Mouse (Mus musculus): Measurements from ENCODE around the gene Pih1d1. TPM values are rescaled to one million over a fixed set of nuclear protein-coding genes. Genes with fewer than 3 reads are reported as not detected.

Pih1d1 gene
- polyA plus RNA-seq, 1 experiment from 2014 or later: 98.8 TPM

GRCm38 (mm10) chr7:45138403-45138802 lies 15.7 kb upstream of the Pih1d1 start:
- Histone ChIP-seq H3K4me3 (no peak overlapping the region), H3K4me2 (no peak overlapping the region), H3K9ac (no peak overlapping the region), H3K27me3 (peaks cover 9% of the 10 kb centered on the region; the same call in 1 of the 2 replicates), H3K36me3 (no peaks in the 10 kb centered on the region), H3K27ac (replicated peaks) (no peak overlapping the region), H3K4me1 (replicated peaks) (peaks cover 9% of the 10 kb centered on the region), H3K9me3 (no peaks in the 10 kb centered on the region)
- no peak for ATAC-seq (ENCODE audit: low FRiP score, low read depth)
- WGBS: 68% methylated on average over 1 of the region's 1 CpGs

GRCm38 (mm10) chr7:45139904-45140723 lies 14.0 kb upstream of the Pih1d1 start:
- no peak for ATAC-seq (ENCODE audit: low FRiP score, low read depth)
- H3K36me3 ChIP-seq: 0 out of 2 replicates have a peak, but pooled peaks cover 2% of the 10 kb centered on the region
- H3K4me2 ChIP-seq: no peak overlapping the region
- peaks cover 9% of the 10 kb centered on the region for H3K4me1 ChIP-seq (replicated peaks)
- no peak overlapping the region for H3K4me3 ChIP-seq
- no peak overlapping the region for H3K27ac ChIP-seq (replicated peaks)
- no peaks in the 10 kb centered on the region for H3K9me3 ChIP-seq
- 90% methylated on average over 8 of the region's 8 CpGs for WGBS
- H3K9ac ChIP-seq: no peak overlapping the region
- peaks cover 6% of the 10 kb centered on the region; the same call in 1 of the 2 replicates for H3K27me3 ChIP-seq

GRCm38 (mm10) chr7:45141319-45141718 lies 12.8 kb upstream of the Pih1d1 start:
- no peak for ATAC-seq (ENCODE audit: low FRiP score, low read depth)
- WGBS: 79% methylated on average over 3 of the region's 3 CpGs

GRCm38 (mm10) chr7:45141914-45142313 lies 12.2 kb upstream of the Pih1d1 start:
- Histone ChIP-seq H3K27me3 (peaks cover 6% of the 10 kb centered on the region; the same call in 1 of the 2 replicates), H3K4me2 (no peak overlapping the region), H3K27ac (replicated peaks) (no peak overlapping the region), H3K4me3 (no peak overlapping the region), H3K36me3 (0 out of 2 replicates have a peak, but pooled peaks cover 2% of the 10 kb centered on the region), H3K9ac (no peak overlapping the region), H3K4me1 (replicated peaks) (no peaks in the 10 kb centered on the region), H3K9me3 (no peaks in the 10 kb centered on the region)
- WGBS: 90% methylated on average over 5 of the region's 5 CpGs
- ATAC-seq (ENCODE audit: low FRiP score, low read depth): no peak

More at GRCm38 (mm10) chr7:45141319-45141718, 12.8 kb upstream of the Pih1d1 start:
- H3K36me3 ChIP-seq: 0 out of 2 replicates have a peak, but pooled peaks cover 2% of the 10 kb centered on the region
- peaks cover 6% of the 10 kb centered on the region; the same call in 1 of the 2 replicates for H3K27me3 ChIP-seq
- no peaks in the 10 kb centered on the region for H3K9me3 ChIP-seq
- peaks cover 2% of the 10 kb centered on the region; the same call in 1 of the 2 replicates for H3K4me1 ChIP-seq (replicated peaks)
- no peak overlapping the region for H3K4me2 ChIP-seq
- no peak overlapping the region for H3K9ac ChIP-seq
- H3K27ac ChIP-seq (replicated peaks): no peak overlapping the region
- no peak overlapping the region for H3K4me3 ChIP-seq

- Histone ChIP-seq H3K4me1 (replicated peaks) (no peaks in the 10 kb centered on the region), H3K4me3 (no peak overlapping the region), H3K27ac (replicated peaks) (no peak overlapping the region), H3K9me3 (no peaks in the 10 kb centered on the region), H3K9ac (no peak overlapping the region), H3K36me3 (0 out of 2 replicates have a peak, but pooled peaks cover 2% of the 10 kb centered on the region), H3K27me3 (no peaks in the 10 kb centered on the region), H3K4me2 (no peak overlapping the region)
- WGBS: 87% methylated on average over 13 of the region's 13 CpGs
- ATAC-seq (ENCODE audit: low FRiP score, low read depth): no peak
Measured at GRCm38 (mm10) chr7:45144368-45145174, 9.5 kb upstream of the Pih1d1 start.

- Histone ChIP-seq H3K4me1 (replicated peaks) (no peaks in the 10 kb centered on the region), H3K9me3 (no peaks in the 10 kb centered on the region), H3K4me3 (no peak overlapping the region), H3K9ac (no peak overlapping the region), H3K27ac (replicated peaks) (no peak overlapping the region), H3K4me2 (no peak overlapping the region), H3K27me3 (no peaks in the 10 kb centered on the region), H3K36me3 (0 out of 2 replicates have a peak, but pooled peaks cover 2% of the 10 kb centered on the region)
- no peak for ATAC-seq (ENCODE audit: low FRiP score, low read depth)
- WGBS: 95% methylated on average over 8 of the region's 8 CpGs
Measured at GRCm38 (mm10) chr7:45145460-45145859, 8.6 kb upstream of the Pih1d1 start.

GRCm38 (mm10) chr7:45147267-45147666 lies 6.8 kb upstream of the Pih1d1 start:
- Histone ChIP-seq H3K9ac (no peak overlapping the region), H3K4me1 (replicated peaks) (no peaks in the 10 kb centered on the region), H3K27me3 (no peaks in the 10 kb centered on the region), H3K9me3 (no peaks in the 10 kb centered on the region), H3K36me3 (0 out of 2 replicates have a peak, but pooled peaks cover 2% of the 10 kb centered on the region), H3K4me3 (no peak overlapping the region), H3K27ac (replicated peaks) (no peak overlapping the region), H3K4me2 (no peak overlapping the region)
- ATAC-seq (ENCODE audit: low FRiP score, low read depth): no peak
- 93% methylated on average over 11 of the region's 11 CpGs for WGBS

- Histone ChIP-seq H3K36me3 (0 out of 2 replicates have a peak, but pooled peaks cover 2% of the 10 kb centered on the region), H3K9me3 (no peaks in the 10 kb centered on the region), H3K27ac (replicated peaks) (no peak overlapping the region), H3K4me1 (replicated peaks) (no peaks in the 10 kb centered on the region), H3K4me3 (no peak overlapping the region), H3K27me3 (no peaks in the 10 kb centered on the region), H3K4me2 (no peak overlapping the region), H3K9ac (no peak overlapping the region)
- 85% methylated on average over 11 of the region's 11 CpGs for whole genome bisulfite sequencing
- no peak for ATAC-seq (ENCODE audit: low FRiP score, low read depth)
Measured at GRCm38 (mm10) chr7:45147899-45148298, 6.2 kb upstream of the Pih1d1 start.

- no peaks in the 10 kb centered on the region for H3K9me3 ChIP-seq
- H3K27ac ChIP-seq (replicated peaks): no peak overlapping the region
- no peak for ATAC-seq (ENCODE audit: low FRiP score, low read depth)
- 0 out of 2 replicates have a peak, but pooled peaks cover 2% of the 10 kb centered on the region for H3K36me3 ChIP-seq
- WGBS: 73% methylated on average over 4 of the region's 4 CpGs
- no peak overlapping the region for H3K4me3 ChIP-seq
- peaks cover 4% of the 10 kb centered on the region for H3K4me1 ChIP-seq (replicated peaks)
- H3K9ac ChIP-seq: no peak overlapping the region
- no peak overlapping the region for H3K4me2 ChIP-seq
- no peaks in the 10 kb centered on the region for H3K27me3 ChIP-seq
Measured at GRCm38 (mm10) chr7:45148534-45149098, 5.5 kb upstream of the Pih1d1 start.

- H3K4me1 ChIP-seq (replicated peaks): peaks cover 7% of the 10 kb centered on the region
- no peak overlapping the region for H3K9ac ChIP-seq
- H3K36me3 ChIP-seq: 0 out of 2 replicates have a peak, but pooled peaks cover 2% of the 10 kb centered on the region
- no peak for ATAC-seq (ENCODE audit: low FRiP score, low read depth)
- no peak overlapping the region for H3K27ac ChIP-seq (replicated peaks)
- no peaks in the 10 kb centered on the region for H3K27me3 ChIP-seq
- H3K4me2 ChIP-seq: no peak overlapping the region
- no peaks in the 10 kb centered on the region for H3K9me3 ChIP-seq
- no peak overlapping the region for H3K4me3 ChIP-seq
- 27% methylated on average over 6 of the region's 6 CpGs for WGBS
Measured at GRCm38 (mm10) chr7:45149545-45149944, 4.6 kb upstream of the Pih1d1 start.

- no peak overlapping the region for H3K4me3 ChIP-seq
- no peaks in the 10 kb centered on the region for H3K36me3 ChIP-seq
- no peaks in the 10 kb centered on the region for H3K9me3 ChIP-seq
- no peak for ATAC-seq (ENCODE audit: low FRiP score, low read depth)
- no peak overlapping the region for H3K4me2 ChIP-seq
- no peaks in the 10 kb centered on the region for H3K27me3 ChIP-seq
- H3K9ac ChIP-seq: no peak overlapping the region
- H3K4me1 ChIP-seq (replicated peaks): peaks cover 12% of the 10 kb centered on the region
- H3K27ac ChIP-seq (replicated peaks): no peak overlapping the region
- 74% methylated on average over 4 of the region's 4 CpGs for WGBS
Measured at GRCm38 (mm10) chr7:45150321-45150720, 3.8 kb upstream of the Pih1d1 start.
